Mouse (Mus musculus): Measurements from ENCODE around the gene Pigv. TPM values are rescaled to one million over a fixed set of nuclear protein-coding genes. Genes with fewer than 3 reads are reported as not detected.

Gene Pigv
- total and polyA plus RNA-seq, 3 experiments = 7.9 to 12.0 TPM; not detected in 1

DNA sequence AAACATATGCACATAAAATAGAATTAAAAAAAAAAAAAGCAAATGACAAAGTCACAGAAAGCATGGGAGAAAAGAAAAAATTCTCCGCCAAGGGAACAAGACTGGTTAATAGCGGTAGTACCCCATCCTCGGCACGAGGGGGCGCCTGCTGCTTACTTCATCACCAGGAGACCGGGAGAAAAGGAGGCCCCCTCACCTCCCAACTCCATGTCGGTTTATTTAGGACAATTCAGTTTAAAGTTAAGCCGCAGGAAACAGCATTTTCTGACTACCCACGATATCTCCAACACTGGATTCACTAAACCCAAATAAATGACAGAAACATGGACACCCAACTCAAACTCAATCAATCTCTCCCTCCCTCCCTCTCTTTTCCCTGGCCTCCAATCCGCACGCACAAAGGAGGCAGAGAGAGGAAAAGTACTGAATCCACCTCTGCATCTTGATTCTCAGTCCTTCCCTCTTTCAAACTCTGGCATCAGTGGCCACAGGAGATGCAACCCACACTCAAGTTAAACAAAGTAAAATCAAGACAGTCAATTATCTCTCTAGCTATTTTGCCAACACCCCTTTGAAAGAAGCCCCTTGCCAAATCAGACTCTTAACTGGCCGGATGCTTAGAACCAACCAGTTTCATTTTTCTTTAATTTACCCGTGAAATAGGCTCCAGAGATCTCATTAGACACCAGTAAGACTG is 1.1 kb downstream of the Pigv start (continued):
- TF ChIP-seq RAD21 (IDR thresholded peaks at IDR 0.05; ENCODE audit: low read depth, low read length) (peak; percentile 91), E2F4 (IDR thresholded peaks at IDR 0.05; ENCODE audit: borderline replicate concordance, low read depth, low read length) (0 out of 2 replicates have a peak, but pooled peaks have one; percentile 38), GABPA (IDR thresholded peaks at IDR 0.05; ENCODE audit: low read depth, low read length) (peak; percentile 17; the same call in 1 of the 2 replicates), ZC3H11A (IDR thresholded peaks at IDR 0.05; ENCODE audit: low read depth, low read length) (peak; percentile 96)

DNA sequence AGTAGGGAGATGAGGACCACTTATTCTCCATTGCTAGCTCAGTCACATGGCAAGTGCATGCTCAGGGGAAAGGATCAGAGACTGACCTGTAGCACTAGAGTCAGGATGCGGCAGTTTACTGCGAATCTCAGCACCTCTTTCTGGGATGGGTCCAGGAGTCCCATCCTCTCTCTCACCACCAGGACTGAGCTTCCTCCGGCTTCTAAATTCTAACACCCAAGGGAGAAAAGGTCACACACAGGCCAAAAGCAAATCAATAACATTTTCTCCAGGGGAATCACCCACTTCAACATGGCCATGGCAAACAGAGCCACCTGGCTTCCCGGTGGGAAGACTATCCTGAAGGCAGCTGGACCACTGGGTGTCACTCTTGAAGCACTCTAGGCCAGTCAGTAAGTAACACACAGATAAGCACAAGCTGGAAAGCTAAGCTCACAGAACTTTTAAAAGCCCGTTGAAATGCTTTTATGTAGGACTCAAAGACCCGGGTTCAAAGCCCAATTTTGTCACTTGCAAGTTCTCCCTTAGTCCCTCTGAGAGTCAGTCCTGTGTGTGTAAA is 2.7 kb downstream of the Pigv start:
- Histone ChIP-seq H3K79me2 (ENCODE audit: control insufficient read depth, insufficient read depth, low read length, poor library complexity) (peaks cover 7% of the 10 kb centered on the region), H3K4me3 (ENCODE audit: control insufficient read depth in 1 of 2, insufficient read depth in 1 of 2, low read depth in 2 of 2, low read length in 2 of 2) (no peak overlapping the region), H3K36me3 (ENCODE audit: control insufficient read depth in 1 of 2, insufficient read depth in 2 of 2, low read length in 2 of 2) (peaks cover 0 to 24% of the 10 kb centered on the region in 2 experiments; a peak in 3 of 4 replicates), H3K4me1 (ENCODE audit: control insufficient read depth in 1 of 2, insufficient read depth in 2 of 2, low read length in 2 of 2) (peaks cover 2 to 31% of the 10 kb centered on the region in 2 experiments), H3K9ac (ENCODE audit: control insufficient read depth, low read depth, low read length, poor library complexity, severe bottlenecking) (no peak overlapping the region), H3K9me3 (replicated peaks; ENCODE audit: insufficient read depth, low read length) (no peaks in the 10 kb centered on the region), H3K27ac (ENCODE audit: control insufficient read depth, low read depth, low read length) (no peak overlapping the region), H3K27me3 (ENCODE audit: control insufficient read depth in 1 of 2, insufficient read depth in 2 of 2, low read length in 2 of 2) (no peaks in the 10 kb centered on the region)
- DNase-seq (ENCODE audit: low read depth, low spot score) = no peak
- TF ChIP-seq ETS1 (IDR thresholded peaks at IDR 0.05; ENCODE audit: low read depth, low read length) (no peak), NELFE (IDR thresholded peaks at IDR 0.05; ENCODE audit: low read depth, low read length) (no peak), USF2 (IDR thresholded peaks at IDR 0.05; ENCODE audit: borderline replicate concordance in 1 of 2, insufficient read depth in 1 of 2, low read depth in 1 of 2, low read length in 2 of 2) (no peak), ZC3H11A (IDR thresholded peaks at IDR 0.05; ENCODE audit: low read depth, low read length) (no peak)

- Histone ChIP-seq H3K4me3 (ENCODE audit: control insufficient read depth in 1 of 2, insufficient read depth in 1 of 2, low read depth in 2 of 2, low read length in 2 of 2) (no peak overlapping the region), H3K27me3 (ENCODE audit: control insufficient read depth in 1 of 2, insufficient read depth in 2 of 2, low read length in 2 of 2) (no peaks in the 10 kb centered on the region), H3K27ac (ENCODE audit: control insufficient read depth, low read depth, low read length) (no peak overlapping the region), H3K4me1 (ENCODE audit: control insufficient read depth in 1 of 2, insufficient read depth in 2 of 2, low read length in 2 of 2) (peaks cover 2 to 24% of the 10 kb centered on the region in 2 experiments), H3K79me2 (ENCODE audit: control insufficient read depth, insufficient read depth, low read length, poor library complexity) (peaks cover 7% of the 10 kb centered on the region), H3K36me3 (ENCODE audit: control insufficient read depth in 1 of 2, insufficient read depth in 2 of 2, low read length in 2 of 2) (peaks cover 0 to 20% of the 10 kb centered on the region in 2 experiments; a peak in 3 of 4 replicates), H3K9ac (ENCODE audit: control insufficient read depth, low read depth, low read length, poor library complexity, severe bottlenecking) (no peak overlapping the region), H3K9me3 (replicated peaks; ENCODE audit: insufficient read depth, low read length) (no peaks in the 10 kb centered on the region)
- no peak for TF ChIP-seq MEF2A (IDR thresholded peaks at IDR 0.05; ENCODE audit: extremely low read depth, insufficient replicate concordance, low read depth, low read length, poor library complexity, severe bottlenecking)
- TF ChIP-seq RCOR1 (IDR thresholded peaks at IDR 0.05; ENCODE audit: low read depth, low read length) = no peak
- no peak for DNase-seq (ENCODE audit: low read depth, low spot score)
Observed at GRCm38 (mm10) chr4:133668537-133668936, 3.9 kb downstream of the Pigv start.
